Mouse (Mus musculus): Measurements from ENCODE around the gene Ube2r2. TPM values are rescaled to one million over a fixed set of nuclear protein-coding genes. Genes with fewer than 3 reads are reported as not detected.
A peak's percentile ranks its signal among the peaks of the same experiment; 100 is the strongest.

The Ube2r2 gene
- polyA plus RNA-seq, 1 experiment from 2014 or later, result 85.7 TPM

GRCm38 (mm10) chr4:41096169-41096568 is 39.4 kb upstream of the Ube2r2 start:
- Histone ChIP-seq H3K4me2 (replicated peaks; ENCODE audit: low read depth, low read length) (0 out of 2 replicates have a peak overlapping the region, but pooled peaks have one; percentile 10), H3K4me1 (ENCODE audit: control insufficient read depth, insufficient read depth, low read length) (peaks cover 13% of the 10 kb centered on the region; the same call in 1 of the 2 replicates), H3K27ac (ENCODE audit: low read length) (no peak overlapping the region), H3K27me3 (ENCODE audit: control insufficient read depth, insufficient read depth, low read length) (no peaks in the 10 kb centered on the region; the same call in 1 of the 2 replicates), H3K36me3 (ENCODE audit: control insufficient read depth, insufficient read depth, low read length) (no peaks in the 10 kb centered on the region), H3K4me3 (ENCODE audit: low read depth, low read length) (no peak overlapping the region), H3K9me3 (ENCODE audit: control insufficient read depth, low read depth, low read length) (no peaks in the 10 kb centered on the region), H3K9ac (replicated peaks; ENCODE audit: low read depth, low read length) (no peak overlapping the region)
- 37% methylated on average over 8 of the region's 8 CpGs for WGBS
- ATAC-seq (ENCODE audit: insufficient number of reproducible peaks, insufficient read depth, low FRiP score, low read depth), result no peak

GRCm38 (mm10) chr4:41096794-41097193 is 38.7 kb upstream of the Ube2r2 start:
- 74% methylated on average over 5 of the region's 5 CpGs for WGBS
- Histone ChIP-seq H3K4me1 (ENCODE audit: control insufficient read depth, insufficient read depth, low read length) (peaks cover 13% of the 10 kb centered on the region; the same call in 1 of the 2 replicates), H3K27me3 (ENCODE audit: control insufficient read depth, insufficient read depth, low read length) (no peaks in the 10 kb centered on the region; the same call in 1 of the 2 replicates), H3K9ac (replicated peaks; ENCODE audit: low read depth, low read length) (no peak overlapping the region), H3K27ac (ENCODE audit: low read length) (no peak overlapping the region), H3K4me3 (ENCODE audit: low read depth, low read length) (0 out of 2 replicates have a peak overlapping the region, but pooled peaks have one; percentile 31), H3K4me2 (replicated peaks; ENCODE audit: low read depth, low read length) (peak overlapping the region; percentile 84), H3K36me3 (ENCODE audit: control insufficient read depth, insufficient read depth, low read length) (no peaks in the 10 kb centered on the region), H3K9me3 (ENCODE audit: control insufficient read depth, low read depth, low read length) (no peaks in the 10 kb centered on the region)
- ATAC-seq (ENCODE audit: insufficient number of reproducible peaks, insufficient read depth, low FRiP score, low read depth), result no peak; the same call in 1 of the 2 replicates

- peak overlapping the region; percentile 31 for H3K4me3 ChIP-seq (ENCODE audit: low read depth, low read length)
These were observed 38.2 kb upstream of the Ube2r2 start for GRCm38 (mm10) chr4:41097381-41097780.

GRCm38 (mm10) chr4:41097871-41098576 is 37.5 kb upstream of the Ube2r2 start, which contains the start of gene Aqp3:
TSS of gene Aqp3 (minus strand) at chr4:41098183.
- H3K27me3 ChIP-seq (ENCODE audit: control insufficient read depth, insufficient read depth, low read length), result no peaks in the 10 kb centered on the region; the same call in 1 of the 2 replicates
- H3K27ac ChIP-seq (ENCODE audit: low read length), result no peak within 1 kb of the TSS
- no peak within 1 kb of the TSS; the same call in 1 of the 2 replicates for H3K9ac ChIP-seq (replicated peaks; ENCODE audit: low read depth, low read length)
- H3K9me3 ChIP-seq (ENCODE audit: control insufficient read depth, low read depth, low read length), result no peaks in the 10 kb centered on the region
- no peaks in the 10 kb centered on the region for H3K36me3 ChIP-seq (ENCODE audit: control insufficient read depth, insufficient read depth, low read length)
- peak within 1 kb of the TSS; percentile 31 for H3K4me3 ChIP-seq (ENCODE audit: low read depth, low read length)
- WGBS, result under 1% methylated on average over 42 of the region's 42 CpGs
- peaks cover 13% of the 10 kb centered on the region; the same call in 1 of the 2 replicates for H3K4me1 ChIP-seq (ENCODE audit: control insufficient read depth, insufficient read depth, low read length)
- H3K4me2 ChIP-seq (replicated peaks; ENCODE audit: low read depth, low read length), result peak within 1 kb of the TSS; percentile 84
- 0 out of 2 replicates have a peak, but pooled peaks have one; percentile 20 for ATAC-seq (ENCODE audit: insufficient number of reproducible peaks, insufficient read depth, low FRiP score, low read depth)

More at GRCm38 (mm10) chr4:41097381-41097780, 38.2 kb upstream of the Ube2r2 start:
- 61% methylated on average over 13 of the region's 13 CpGs for WGBS
- Histone ChIP-seq H3K9me3 (ENCODE audit: control insufficient read depth, low read depth, low read length) (no peaks in the 10 kb centered on the region), H3K9ac (replicated peaks; ENCODE audit: low read depth, low read length) (no peak overlapping the region; the same call in 1 of the 2 replicates), H3K4me1 (ENCODE audit: control insufficient read depth, insufficient read depth, low read length) (peaks cover 13% of the 10 kb centered on the region; the same call in 1 of the 2 replicates), H3K27me3 (ENCODE audit: control insufficient read depth, insufficient read depth, low read length) (no peaks in the 10 kb centered on the region; the same call in 1 of the 2 replicates), H3K27ac (ENCODE audit: low read length) (no peak overlapping the region), H3K36me3 (ENCODE audit: control insufficient read depth, insufficient read depth, low read length) (no peaks in the 10 kb centered on the region), H3K4me2 (replicated peaks; ENCODE audit: low read depth, low read length) (peak overlapping the region; percentile 84)
- ATAC-seq (ENCODE audit: insufficient number of reproducible peaks, insufficient read depth, low FRiP score, low read depth), result no peak

- Histone ChIP-seq H3K27ac (ENCODE audit: low read length) (no peak overlapping the region), H3K4me1 (ENCODE audit: control insufficient read depth, insufficient read depth, low read length) (peaks cover 13% of the 10 kb centered on the region; the same call in 1 of the 2 replicates), H3K36me3 (ENCODE audit: control insufficient read depth, insufficient read depth, low read length) (no peaks in the 10 kb centered on the region), H3K4me2 (replicated peaks; ENCODE audit: low read depth, low read length) (peak overlapping the region; percentile 84), H3K9ac (replicated peaks; ENCODE audit: low read depth, low read length) (no peak overlapping the region), H3K27me3 (ENCODE audit: control insufficient read depth, insufficient read depth, low read length) (no peaks in the 10 kb centered on the region; the same call in 1 of the 2 replicates), H3K9me3 (ENCODE audit: control insufficient read depth, low read depth, low read length) (no peaks in the 10 kb centered on the region), H3K4me3 (ENCODE audit: low read depth, low read length) (peak overlapping the region; percentile 31)
- WGBS, result 9% methylated on average over 11 of the region's 11 CpGs
- no peak for ATAC-seq (ENCODE audit: insufficient number of reproducible peaks, insufficient read depth, low FRiP score, low read depth)
These were observed 37.0 kb upstream of the Ube2r2 start for GRCm38 (mm10) chr4:41098577-41098951.

- 59% methylated on average over 1 of the region's 1 CpGs for WGBS
These were observed 34.6 kb upstream of the Ube2r2 start for GRCm38 (mm10) chr4:41100986-41101385.

GRCm38 (mm10) chr4:41102901-41103300 is 32.6 kb upstream of the Ube2r2 start:
- Histone ChIP-seq H3K9ac (replicated peaks; ENCODE audit: low read depth, low read length) (no peak overlapping the region), H3K27me3 (ENCODE audit: control insufficient read depth, insufficient read depth, low read length) (no peaks in the 10 kb centered on the region), H3K9me3 (ENCODE audit: control insufficient read depth, low read depth, low read length) (no peaks in the 10 kb centered on the region), H3K4me3 (ENCODE audit: low read depth, low read length) (no peak overlapping the region), H3K4me1 (ENCODE audit: control insufficient read depth, insufficient read depth, low read length) (peaks cover 6% of the 10 kb centered on the region; the same call in 1 of the 2 replicates), H3K36me3 (ENCODE audit: control insufficient read depth, insufficient read depth, low read length) (no peaks in the 10 kb centered on the region), H3K4me2 (replicated peaks; ENCODE audit: low read depth, low read length) (no peak overlapping the region), H3K27ac (ENCODE audit: low read length) (no peak overlapping the region)
- ATAC-seq (ENCODE audit: insufficient number of reproducible peaks, insufficient read depth, low FRiP score, low read depth), result no peak

More at GRCm38 (mm10) chr4:41100986-41101385, 34.6 kb upstream of the Ube2r2 start:
- H3K4me1 ChIP-seq (ENCODE audit: control insufficient read depth, insufficient read depth, low read length), result peaks cover 10% of the 10 kb centered on the region; the same call in 1 of the 2 replicates
- no peak overlapping the region for H3K4me2 ChIP-seq (replicated peaks; ENCODE audit: low read depth, low read length)
- no peak overlapping the region for H3K9ac ChIP-seq (replicated peaks; ENCODE audit: low read depth, low read length)
- H3K9me3 ChIP-seq (ENCODE audit: control insufficient read depth, low read depth, low read length), result no peaks in the 10 kb centered on the region
- H3K27ac ChIP-seq (ENCODE audit: low read length), result no peak overlapping the region
- no peak overlapping the region for H3K4me3 ChIP-seq (ENCODE audit: low read depth, low read length)
- no peaks in the 10 kb centered on the region; the same call in 1 of the 2 replicates for H3K27me3 ChIP-seq (ENCODE audit: control insufficient read depth, insufficient read depth, low read length)
- ATAC-seq (ENCODE audit: insufficient number of reproducible peaks, insufficient read depth, low FRiP score, low read depth), result no peak
- H3K36me3 ChIP-seq (ENCODE audit: control insufficient read depth, insufficient read depth, low read length), result no peaks in the 10 kb centered on the region

GRCm38 (mm10) chr4:41107440-41107839 is 28.1 kb upstream of the Ube2r2 start:
- H3K4me1 ChIP-seq (ENCODE audit: control insufficient read depth, insufficient read depth, low read length), result no peaks in the 10 kb centered on the region
- no peak for ATAC-seq (ENCODE audit: insufficient number of reproducible peaks, insufficient read depth, low FRiP score, low read depth)
- H3K4me3 ChIP-seq (ENCODE audit: low read depth, low read length), result no peak overlapping the region
- no peaks in the 10 kb centered on the region for H3K36me3 ChIP-seq (ENCODE audit: control insufficient read depth, insufficient read depth, low read length)
- H3K4me2 ChIP-seq (replicated peaks; ENCODE audit: low read depth, low read length), result no peak overlapping the region
- H3K9ac ChIP-seq (replicated peaks; ENCODE audit: low read depth, low read length), result no peak overlapping the region
- H3K9me3 ChIP-seq (ENCODE audit: control insufficient read depth, low read depth, low read length), result no peaks in the 10 kb centered on the region
- WGBS, result 56% methylated on average over 4 of the region's 4 CpGs
- no peaks in the 10 kb centered on the region for H3K27me3 ChIP-seq (ENCODE audit: control insufficient read depth, insufficient read depth, low read length)
- no peak overlapping the region for H3K27ac ChIP-seq (ENCODE audit: low read length)

All from stomach, embryonic 14.5 days (tissue).